Mouse (Mus musculus): ENCODE measurements around the gene Pgpep1. TPM values are rescaled to one million over a fixed set of nuclear protein-coding genes. Genes with fewer than 3 reads are reported as not detected.
A peak's percentile ranks its signal among the peaks of the same experiment; 100 is the strongest.

Gene Pgpep1
- polyA plus RNA-seq, 1 experiment = 30.2 TPM

DNA sequence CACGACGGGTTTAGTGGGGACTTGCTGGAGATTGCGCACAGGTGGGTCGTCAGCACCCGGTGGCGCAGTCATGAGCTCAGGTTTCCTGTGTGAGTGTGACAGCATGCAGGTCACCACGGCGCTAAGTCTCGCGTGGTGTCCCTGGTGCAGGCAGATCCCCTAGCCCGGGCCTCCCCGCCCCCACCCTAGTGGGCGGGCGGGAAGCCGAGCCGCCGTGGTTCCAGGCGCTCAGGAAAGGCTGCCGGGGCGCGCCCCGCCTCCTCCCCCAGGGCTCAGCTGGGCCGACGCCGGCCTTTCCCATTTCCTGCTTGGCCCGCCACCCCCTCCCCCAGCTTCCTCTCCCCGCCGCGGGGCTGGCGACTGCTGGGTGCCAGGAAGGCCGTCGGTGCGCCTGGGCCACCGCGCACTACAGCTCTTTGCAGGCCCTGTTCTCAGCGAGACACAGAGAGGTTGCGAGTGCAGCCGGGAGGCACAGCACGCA, 50.8 kb downstream of the Pgpep1 start:
- no peaks in the 10 kb centered on the region for H3K27me3 ChIP-seq (ENCODE audit: control insufficient read depth, insufficient read depth, low read length, poor library complexity, severe bottlenecking)
- H3K4me3 ChIP-seq (ENCODE audit: low read depth, low read length) = peak overlapping the region; percentile 68
- no peaks in the 10 kb centered on the region for H3K9me3 ChIP-seq (replicated peaks; ENCODE audit: control insufficient read depth, insufficient read depth, low read length, poor library complexity, severe bottlenecking)
- peak overlapping the region; percentile 63 for H3K27ac ChIP-seq (ENCODE audit: insufficient read depth, low read length)
- H3K4me1 ChIP-seq (ENCODE audit: control insufficient read depth, insufficient read depth, low read length) = peaks cover 5% of the 10 kb centered on the region
- H3K9ac ChIP-seq (ENCODE audit: low read depth, poor library complexity, severe bottlenecking) = peak overlapping the region; percentile 95
- TF ChIP-seq CTCF (IDR thresholded peaks at IDR 0.05; ENCODE audit: low read depth, low read length) (no peak), POLR2A (IDR thresholded peaks at IDR 0.05; ENCODE audit: insufficient read depth, low read length) (peak; percentile 8), EP300 (IDR thresholded peaks at IDR 0.05; ENCODE audit: insufficient read depth, low read depth, low read length) (peak; percentile 59; the same call in 1 of the 2 replicates)
- H3K36me3 ChIP-seq (ENCODE audit: control insufficient read depth, insufficient read depth, low read length, poor library complexity, severe bottlenecking) = no peaks in the 10 kb centered on the region

DNA sequence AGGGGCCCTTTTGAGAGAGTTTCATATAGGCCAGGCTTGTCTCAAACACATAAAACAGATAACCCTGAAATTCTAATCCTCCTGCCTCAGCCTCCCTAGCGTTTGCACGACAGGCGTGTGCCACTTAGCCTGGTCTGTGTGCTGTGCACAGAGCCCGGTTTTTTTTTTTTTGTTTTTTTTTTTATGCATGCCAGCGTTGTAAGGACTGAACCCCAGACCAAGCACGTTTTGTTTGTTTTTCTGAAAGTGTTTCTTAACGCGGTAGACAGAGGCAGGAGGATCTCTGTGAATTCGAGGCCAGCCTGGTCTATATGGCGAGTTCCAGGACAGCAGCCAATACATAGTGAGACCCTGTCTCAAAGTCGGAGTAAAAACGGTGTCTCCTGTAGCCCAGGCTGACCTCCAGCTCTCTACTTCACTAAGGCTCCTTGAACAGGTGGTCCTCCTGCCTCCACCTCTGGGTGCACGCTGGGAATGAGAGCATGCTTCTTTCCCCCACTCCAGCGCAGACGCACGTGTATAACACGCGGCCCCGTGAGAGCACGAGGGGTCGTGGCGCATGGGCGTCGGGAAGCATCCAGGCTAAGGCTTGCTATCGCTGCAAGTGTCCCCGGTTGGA, 51.3 kb downstream of the Pgpep1 start, which contains the start of gene Ssbp4:
Gene Ssbp4 (minus strand): TSS at position 124 of the 619 bp plus-strand sequence.
- H3K4me3 ChIP-seq (ENCODE audit: low read depth, low read length) = peak within 1 kb of the TSS; percentile 93
- H3K36me3 ChIP-seq (ENCODE audit: control insufficient read depth, insufficient read depth, low read length, poor library complexity, severe bottlenecking) = no peaks in the 10 kb centered on the region
- H3K27me3 ChIP-seq (ENCODE audit: control insufficient read depth, insufficient read depth, low read length, poor library complexity, severe bottlenecking) = no peaks in the 10 kb centered on the region
- H3K27ac ChIP-seq (ENCODE audit: insufficient read depth, low read length) = peak within 1 kb of the TSS; percentile 63
- TF ChIP-seq EP300 (IDR thresholded peaks at IDR 0.05; ENCODE audit: insufficient read depth, low read depth, low read length) = no peak
- no peak for TF ChIP-seq POLR2A (IDR thresholded peaks at IDR 0.05; ENCODE audit: insufficient read depth, low read length)
- no peak for TF ChIP-seq CTCF (IDR thresholded peaks at IDR 0.05; ENCODE audit: low read depth, low read length)
- peak within 1 kb of the TSS; percentile 95 for H3K9ac ChIP-seq (ENCODE audit: low read depth, poor library complexity, severe bottlenecking)
- peaks cover 7% of the 10 kb centered on the region for H3K4me1 ChIP-seq (ENCODE audit: control insufficient read depth, insufficient read depth, low read length)
- no peaks in the 10 kb centered on the region for H3K9me3 ChIP-seq (replicated peaks; ENCODE audit: control insufficient read depth, insufficient read depth, low read length, poor library complexity, severe bottlenecking)

DNA sequence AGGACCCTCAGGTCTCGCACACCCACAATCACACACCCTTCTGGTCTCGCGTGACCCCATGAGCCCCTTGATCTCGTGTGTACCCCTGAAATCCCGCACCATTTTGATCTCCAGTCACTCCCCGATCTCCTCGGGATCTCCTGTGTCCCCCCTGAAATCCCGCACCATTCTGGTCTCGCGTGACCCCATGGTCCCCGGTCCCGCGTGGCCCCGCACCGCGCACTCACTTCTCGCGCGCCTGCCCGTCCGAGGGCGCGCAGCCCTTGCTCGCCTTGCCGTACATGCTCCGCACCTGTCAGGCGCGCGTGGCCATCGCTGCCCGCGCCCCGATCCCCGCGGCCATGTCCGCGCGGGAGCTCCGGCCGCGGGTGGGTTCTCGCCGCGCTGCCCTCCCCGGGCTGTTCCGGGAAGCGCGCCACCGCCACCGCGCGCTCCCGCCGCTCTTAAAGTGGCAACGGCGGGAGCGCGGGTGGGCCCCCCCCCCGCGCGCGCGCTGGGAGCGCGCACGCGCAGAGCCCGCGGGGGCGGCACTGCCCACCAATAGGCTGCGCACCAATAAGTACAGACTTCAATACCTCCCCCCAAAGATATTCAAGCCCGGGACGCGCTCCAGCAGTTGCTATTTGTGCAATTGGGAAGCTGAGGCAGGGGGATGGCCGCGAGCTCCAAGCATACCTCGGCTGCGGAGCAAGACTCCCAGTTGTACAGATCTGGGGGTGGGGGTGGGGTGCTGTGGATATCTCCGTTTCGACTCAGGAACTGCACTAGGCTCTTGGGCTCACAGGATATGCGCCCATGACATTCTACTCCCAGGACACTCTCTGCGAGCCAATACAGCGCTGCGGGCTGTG, 52.1 kb downstream of the Pgpep1 start:
- Histone ChIP-seq H3K4me1 (ENCODE audit: control insufficient read depth, insufficient read depth, low read length) (peaks cover 8% of the 10 kb centered on the region), H3K27ac (ENCODE audit: insufficient read depth, low read length) (0 out of 2 replicates have a peak overlapping the region, but pooled peaks have one; percentile 37), H3K4me3 (ENCODE audit: low read depth, low read length) (peak overlapping the region; percentile 93), H3K27me3 (ENCODE audit: control insufficient read depth, insufficient read depth, low read length, poor library complexity, severe bottlenecking) (no peaks in the 10 kb centered on the region), H3K36me3 (ENCODE audit: control insufficient read depth, insufficient read depth, low read length, poor library complexity, severe bottlenecking) (no peaks in the 10 kb centered on the region), H3K9ac (ENCODE audit: low read depth, poor library complexity, severe bottlenecking) (peak overlapping the region; percentile 95), H3K9me3 (replicated peaks; ENCODE audit: control insufficient read depth, insufficient read depth, low read length, poor library complexity, severe bottlenecking) (no peaks in the 10 kb centered on the region)
- TF ChIP-seq EP300 (IDR thresholded peaks at IDR 0.05; ENCODE audit: insufficient read depth, low read depth, low read length) (no peak), CTCF (IDR thresholded peaks at IDR 0.05; ENCODE audit: low read depth, low read length) (no peak), POLR2A (IDR thresholded peaks at IDR 0.05; ENCODE audit: insufficient read depth, low read length) (no peak)

DNA sequence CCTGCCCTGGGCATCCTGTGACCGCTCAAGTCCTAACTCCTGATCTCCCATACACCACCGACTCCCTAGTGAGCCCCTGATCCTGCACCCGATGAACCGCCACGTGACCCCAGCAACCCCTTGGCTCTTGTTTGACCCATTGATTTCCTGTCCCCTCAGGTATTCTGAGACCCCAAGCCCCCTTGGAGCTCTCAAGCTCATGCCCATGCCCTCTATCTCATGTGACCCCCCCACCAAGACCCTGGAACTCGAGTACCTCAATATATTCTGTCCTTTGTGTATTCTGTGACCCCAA, 52.6 kb downstream of the Pgpep1 start:
- TF ChIP-seq CTCF (IDR thresholded peaks at IDR 0.05; ENCODE audit: low read depth, low read length) (no peak), EP300 (IDR thresholded peaks at IDR 0.05; ENCODE audit: insufficient read depth, low read depth, low read length) (0 out of 2 replicates have a peak, but pooled peaks have one; percentile 5)
- no peaks in the 10 kb centered on the region; the same call in 1 of the 2 replicates for H3K36me3 ChIP-seq (ENCODE audit: control insufficient read depth, insufficient read depth, low read length, poor library complexity, severe bottlenecking)
- no peaks in the 10 kb centered on the region for H3K27me3 ChIP-seq (ENCODE audit: control insufficient read depth, insufficient read depth, low read length, poor library complexity, severe bottlenecking)
- H3K9ac ChIP-seq (ENCODE audit: low read depth, poor library complexity, severe bottlenecking) = peak overlapping the region; percentile 95
- H3K4me1 ChIP-seq (ENCODE audit: control insufficient read depth, insufficient read depth, low read length) = peaks cover 8% of the 10 kb centered on the region
- H3K9me3 ChIP-seq (replicated peaks; ENCODE audit: control insufficient read depth, insufficient read depth, low read length, poor library complexity, severe bottlenecking) = no peaks in the 10 kb centered on the region
- no peak overlapping the region for H3K27ac ChIP-seq (ENCODE audit: insufficient read depth, low read length)
- peak overlapping the region; percentile 93 for H3K4me3 ChIP-seq (ENCODE audit: low read depth, low read length)

DNA sequence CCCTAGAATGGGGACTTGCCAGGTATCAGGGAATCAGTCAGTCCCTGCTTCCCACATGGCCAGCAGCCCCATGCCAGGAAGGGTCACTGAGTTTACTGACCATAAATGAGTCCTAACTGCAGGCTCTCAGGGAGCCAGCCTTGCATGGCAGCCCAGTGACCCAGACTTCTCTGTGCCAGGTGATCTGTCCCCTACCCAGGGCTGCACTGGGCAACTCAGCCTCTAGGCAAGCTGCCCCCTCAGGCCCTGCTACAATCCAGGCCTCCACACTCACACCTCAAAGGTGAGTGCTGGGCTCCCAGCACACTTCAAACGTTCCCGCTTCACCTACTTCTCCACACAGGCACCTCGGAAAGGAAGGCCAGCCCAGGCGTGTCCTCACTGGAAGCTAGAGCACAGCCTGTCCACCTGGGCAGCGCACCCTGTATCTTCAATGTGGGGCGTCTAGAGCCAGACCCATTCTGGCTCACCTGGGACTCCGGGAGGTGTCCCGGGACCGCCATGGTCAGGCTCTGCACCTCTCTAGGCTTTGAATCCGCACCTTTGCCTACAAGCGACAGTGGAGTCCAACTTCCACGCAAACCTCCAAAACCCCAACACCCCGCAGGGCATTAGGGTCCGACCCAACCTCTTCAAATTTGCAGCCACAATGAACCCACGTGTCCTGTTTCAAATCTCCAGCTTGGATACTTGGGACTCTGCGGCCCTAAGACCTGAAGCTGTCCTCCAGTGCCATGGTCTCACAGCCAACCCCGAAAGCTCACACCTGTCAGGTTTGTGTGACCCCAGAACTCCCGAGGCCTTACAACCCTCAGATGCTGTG, 53.2 kb downstream of the Pgpep1 start:
- Histone ChIP-seq H3K4me3 (ENCODE audit: low read depth, low read length) (peak overlapping the region; percentile 93), H3K27ac (ENCODE audit: insufficient read depth, low read length) (no peak overlapping the region), H3K4me1 (ENCODE audit: control insufficient read depth, insufficient read depth, low read length) (peaks cover 10% of the 10 kb centered on the region), H3K9ac (ENCODE audit: low read depth, poor library complexity, severe bottlenecking) (peak overlapping the region; percentile 95), H3K9me3 (replicated peaks; ENCODE audit: control insufficient read depth, insufficient read depth, low read length, poor library complexity, severe bottlenecking) (no peaks in the 10 kb centered on the region), H3K36me3 (ENCODE audit: control insufficient read depth, insufficient read depth, low read length, poor library complexity, severe bottlenecking) (no peaks in the 10 kb centered on the region; the same call in 1 of the 2 replicates), H3K27me3 (ENCODE audit: control insufficient read depth, insufficient read depth, low read length, poor library complexity, severe bottlenecking) (no peaks in the 10 kb centered on the region)
- no peak for TF ChIP-seq EP300 (IDR thresholded peaks at IDR 0.05; ENCODE audit: insufficient read depth, low read depth, low read length)

Data from ES-Bruce4 (cell line).